Mouse (Mus musculus): ENCODE results near the gene Mutyh. TPM values are rescaled to one million over a fixed set of nuclear protein-coding genes. Genes with fewer than 3 reads are reported as not detected.
A peak's percentile ranks its signal among the peaks of the same experiment; 100 is the strongest.

The Mutyh gene
- polyA plus RNA-seq, 1 experiment from 2014 or later: 9.0 TPM

DNA sequence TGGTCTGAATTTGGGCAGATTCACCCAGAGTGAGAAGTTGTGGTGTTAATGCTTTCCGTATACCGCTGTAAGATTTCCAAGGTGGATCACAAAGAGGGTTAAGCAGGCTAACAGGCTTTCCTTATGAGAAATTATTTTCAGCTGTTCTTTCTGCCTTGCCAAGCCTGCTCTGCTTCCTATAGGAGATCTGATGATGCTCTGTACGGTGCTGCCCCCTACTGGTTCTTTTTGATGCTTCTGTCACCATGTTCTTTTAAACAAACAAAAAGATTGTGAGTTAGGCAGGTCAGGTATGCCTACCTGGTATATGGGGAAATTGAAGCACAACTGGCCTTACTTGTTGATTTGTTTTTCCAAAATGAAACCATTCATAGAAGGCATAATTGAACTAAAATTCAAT, 18.6 kb upstream of the Mutyh start:
- WGBS: 15% methylated on average over 3 of the region's 3 CpGs
- Histone ChIP-seq H3K9me3 (no peaks in the 10 kb centered on the region), H3K4me3 (no peak overlapping the region), H3K4me1 (replicated peaks) (no peaks in the 10 kb centered on the region), H3K4me2 (no peak overlapping the region), H3K27me3 (no peaks in the 10 kb centered on the region), H3K27ac (no peak overlapping the region), H3K9ac (no peak overlapping the region), H3K36me3 (no peaks in the 10 kb centered on the region)
- ATAC-seq (ENCODE audit: low FRiP score): 0 out of 2 replicates have a peak, but pooled peaks have one; percentile 54

DNA sequence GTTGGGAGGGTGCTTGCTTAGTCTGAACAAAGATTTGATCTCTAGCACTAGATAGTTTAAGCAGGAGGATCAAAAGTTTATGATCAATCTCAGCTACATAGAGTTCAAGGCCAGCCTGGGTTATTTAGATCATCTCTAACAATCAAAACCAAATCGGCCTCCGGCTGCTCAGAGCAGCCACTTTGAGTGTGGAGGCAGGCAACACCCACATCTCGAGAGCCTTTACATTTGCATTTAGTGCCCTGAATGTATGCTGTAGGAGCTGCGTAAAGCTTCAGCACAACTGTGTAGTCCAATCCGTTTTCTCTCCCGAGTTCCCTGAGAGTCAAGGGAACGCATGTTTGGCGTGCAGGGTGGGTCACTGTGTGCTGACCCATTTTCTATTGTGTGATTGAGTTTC, 15.1 kb upstream of the Mutyh start:
- H3K9ac ChIP-seq: no peak overlapping the region
- no peak overlapping the region for H3K27ac ChIP-seq
- no peaks in the 10 kb centered on the region for H3K9me3 ChIP-seq
- no peak overlapping the region for H3K4me3 ChIP-seq
- 88% methylated on average over 8 of the region's 8 CpGs for WGBS
- no peak overlapping the region for H3K4me2 ChIP-seq
- no peak for ATAC-seq (ENCODE audit: low FRiP score)
- H3K36me3 ChIP-seq: no peaks in the 10 kb centered on the region
- H3K27me3 ChIP-seq: no peaks in the 10 kb centered on the region
- H3K4me1 ChIP-seq (replicated peaks): no peaks in the 10 kb centered on the region

DNA sequence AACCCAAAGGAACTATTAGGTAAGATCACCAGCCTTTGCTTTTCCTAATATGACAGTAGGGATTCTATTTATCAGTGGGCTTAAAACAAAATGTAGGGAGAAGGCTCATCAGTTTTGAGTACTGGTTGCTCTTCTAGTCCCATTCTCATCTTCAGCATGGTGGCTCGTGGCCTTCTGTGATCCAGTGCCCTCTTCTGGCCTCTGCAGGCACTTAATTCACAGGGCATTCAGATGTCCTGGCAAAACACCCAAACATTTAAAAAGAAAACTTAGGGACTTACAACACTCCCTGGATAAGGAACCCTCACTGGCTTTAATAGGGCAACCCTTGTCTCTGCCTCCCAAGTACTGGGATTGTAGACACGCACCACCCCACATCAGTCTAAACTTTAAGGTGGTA, 13.2 kb upstream of the Mutyh start:
- H3K4me3 ChIP-seq: no peak overlapping the region
- no peaks in the 10 kb centered on the region for H3K4me1 ChIP-seq (replicated peaks)
- H3K27me3 ChIP-seq: no peaks in the 10 kb centered on the region
- H3K9ac ChIP-seq: no peak overlapping the region
- ATAC-seq (ENCODE audit: low FRiP score): no peak
- H3K36me3 ChIP-seq: no peaks in the 10 kb centered on the region
- no peak overlapping the region for H3K4me2 ChIP-seq
- 77% methylated on average over 2 of the region's 2 CpGs for WGBS
- no peak overlapping the region for H3K27ac ChIP-seq
- no peaks in the 10 kb centered on the region for H3K9me3 ChIP-seq

DNA sequence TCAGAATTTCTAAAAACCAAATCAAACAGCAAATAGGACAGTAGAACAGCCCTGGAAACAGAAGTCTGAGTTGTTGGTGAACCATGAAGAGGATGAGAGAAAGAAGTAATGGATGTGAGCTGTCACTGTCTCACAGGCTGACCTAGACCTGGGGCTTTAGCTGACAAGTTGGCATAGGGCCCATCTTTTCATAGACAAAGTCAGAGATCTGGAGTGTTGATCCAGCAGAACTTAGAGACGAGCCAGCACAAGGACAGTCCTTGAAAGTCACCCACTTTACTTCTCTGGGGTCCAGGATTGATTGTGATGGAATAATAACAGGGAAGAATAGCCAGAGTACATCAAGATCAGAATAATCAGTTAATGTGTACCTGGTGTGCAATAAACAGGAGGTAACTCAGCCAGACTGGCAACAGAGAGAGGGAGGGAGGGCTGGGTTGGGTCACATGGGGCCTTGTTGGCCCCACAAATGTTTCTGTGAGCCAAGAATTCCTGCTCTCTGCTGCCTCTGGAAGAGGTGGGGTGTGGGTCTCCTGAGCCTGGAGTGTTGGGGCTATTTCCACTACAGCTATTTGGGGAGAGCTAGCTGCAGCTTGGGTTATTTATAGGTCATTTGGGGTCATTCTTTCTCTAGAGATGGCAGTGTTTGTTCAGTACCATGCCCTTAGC, 10.9 kb upstream of the Mutyh start:
- WGBS: 83% methylated on average over 1 of the region's 1 CpGs
- Histone ChIP-seq H3K27me3 (no peaks in the 10 kb centered on the region), H3K4me1 (replicated peaks) (no peaks in the 10 kb centered on the region), H3K27ac (no peak overlapping the region), H3K9me3 (no peaks in the 10 kb centered on the region), H3K9ac (no peak overlapping the region), H3K4me2 (no peak overlapping the region), H3K4me3 (no peak overlapping the region), H3K36me3 (peaks cover 6% of the 10 kb centered on the region)
- ATAC-seq (ENCODE audit: low FRiP score): no peak

DNA sequence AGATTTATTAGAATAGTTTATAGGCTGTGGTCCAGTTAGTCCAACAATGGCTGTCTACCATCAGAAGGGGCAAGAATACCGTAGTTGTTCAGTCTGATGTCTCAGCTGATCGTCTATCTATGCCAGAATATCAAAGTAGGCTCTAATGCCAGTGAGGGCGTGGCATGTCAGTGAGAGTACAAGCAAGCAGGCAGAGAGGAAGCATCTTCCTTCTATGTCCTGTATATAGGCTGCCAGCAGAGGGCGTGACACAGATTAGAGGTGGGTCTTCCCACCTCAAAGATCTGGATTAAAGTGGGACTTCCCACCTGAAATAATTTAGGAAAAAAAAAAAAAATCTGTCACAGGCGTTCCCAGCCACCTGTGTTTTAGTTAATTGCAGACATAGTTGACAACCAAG, 7.6 kb upstream of the Mutyh start:
- Histone ChIP-seq H3K27me3 (no peaks in the 10 kb centered on the region), H3K4me1 (replicated peaks) (no peaks in the 10 kb centered on the region), H3K9ac (no peak overlapping the region), H3K9me3 (no peaks in the 10 kb centered on the region), H3K27ac (no peak overlapping the region), H3K4me2 (no peak overlapping the region), H3K4me3 (no peak overlapping the region), H3K36me3 (peaks cover 40% of the 10 kb centered on the region)
- 40% methylated on average over 5 of the region's 5 CpGs for WGBS
- ATAC-seq (ENCODE audit: low FRiP score): no peak

DNA sequence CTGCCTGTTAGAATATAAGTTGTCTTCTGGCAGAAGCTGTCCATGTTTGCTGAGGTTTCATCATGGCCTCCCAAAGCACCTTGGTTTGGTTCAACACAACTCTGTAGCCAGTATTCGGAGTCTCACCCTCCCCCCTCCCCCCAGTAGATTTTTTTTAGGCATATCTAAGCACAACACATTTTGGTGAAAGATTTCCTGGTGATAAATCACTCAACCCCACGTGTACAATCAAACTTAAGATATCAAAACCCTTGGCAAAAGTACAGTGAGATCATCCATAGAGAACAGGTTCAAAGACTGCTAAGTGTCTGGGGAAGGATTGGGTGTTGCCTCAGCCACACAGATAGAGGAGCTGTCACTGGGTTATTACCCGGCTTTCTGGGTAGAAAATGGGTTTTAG, 3.5 kb downstream of the Mutyh start:
- Histone ChIP-seq H3K4me1 (replicated peaks) (peaks cover 15% of the 10 kb centered on the region), H3K9me3 (no peaks in the 10 kb centered on the region), H3K27me3 (no peaks in the 10 kb centered on the region), H3K4me2 (no peak overlapping the region), H3K36me3 (peaks cover 8% of the 10 kb centered on the region), H3K4me3 (no peak overlapping the region), H3K27ac (no peak overlapping the region), H3K9ac (no peak overlapping the region)
- WGBS: 90% methylated on average over 3 of the region's 3 CpGs
- ATAC-seq (ENCODE audit: low FRiP score): no peak

DNA sequence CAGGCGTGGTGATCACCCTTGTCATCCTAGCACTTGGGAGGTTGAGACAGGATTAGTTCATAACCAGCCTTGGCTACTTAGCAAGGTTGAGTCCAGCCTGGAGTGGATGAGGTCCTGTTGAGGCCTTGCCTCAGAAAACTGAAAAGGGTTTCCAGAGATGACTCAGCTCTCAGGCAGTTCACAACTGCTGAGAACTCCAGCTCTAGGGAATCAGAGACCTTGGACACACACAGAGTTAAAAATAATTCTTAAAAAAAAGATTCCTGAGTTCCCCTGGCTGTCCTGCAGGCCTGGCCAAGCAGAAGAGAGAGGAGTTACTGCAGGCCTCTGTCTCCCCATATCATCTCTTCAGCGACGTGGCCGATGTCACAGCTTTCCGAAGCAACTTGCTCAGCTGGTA, 7.8 kb downstream of the Mutyh start:
- H3K9me3 ChIP-seq: no peaks in the 10 kb centered on the region
- H3K27ac ChIP-seq: no peak overlapping the region
- H3K4me3 ChIP-seq: no peak overlapping the region
- H3K27me3 ChIP-seq: peaks cover 15% of the 10 kb centered on the region
- ATAC-seq (ENCODE audit: low FRiP score): no peak
- peaks cover 28% of the 10 kb centered on the region for H3K36me3 ChIP-seq
- H3K4me2 ChIP-seq: no peak overlapping the region
- H3K4me1 ChIP-seq (replicated peaks): no peaks in the 10 kb centered on the region
- WGBS: 91% methylated on average over 5 of the region's 5 CpGs
- H3K9ac ChIP-seq: no peak overlapping the region

DNA sequence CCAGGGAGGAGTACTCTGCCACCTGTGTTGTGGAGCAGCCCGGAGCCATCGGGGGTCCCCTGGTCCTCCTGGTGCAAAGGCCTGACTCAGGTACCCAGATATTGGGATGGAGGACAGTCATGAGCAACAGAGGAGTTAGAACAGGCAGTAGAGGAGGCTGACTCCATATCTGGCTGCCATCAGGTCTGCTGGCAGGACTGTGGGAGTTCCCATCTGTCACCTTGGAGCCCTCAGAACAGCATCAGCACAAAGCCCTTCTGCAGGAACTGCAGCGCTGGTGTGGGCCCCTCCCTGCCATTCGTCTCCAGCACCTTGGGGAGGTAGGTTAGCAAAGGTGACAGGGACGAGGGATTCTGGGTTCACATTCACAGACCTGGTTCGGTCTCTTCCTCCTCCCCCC, 10.0 kb downstream of the Mutyh start:
- Histone ChIP-seq H3K27ac (no peak overlapping the region), H3K27me3 (peaks cover 34% of the 10 kb centered on the region), H3K36me3 (peaks cover 28% of the 10 kb centered on the region), H3K9ac (peak overlapping the region; percentile 19; the same call in 1 of the 2 replicates), H3K4me3 (no peak overlapping the region), H3K4me1 (replicated peaks) (peaks cover 12% of the 10 kb centered on the region), H3K4me2 (no peak overlapping the region), H3K9me3 (no peaks in the 10 kb centered on the region)
- no peak for ATAC-seq (ENCODE audit: low FRiP score)
- WGBS: 93% methylated on average over 6 of the region's 6 CpGs

DNA sequence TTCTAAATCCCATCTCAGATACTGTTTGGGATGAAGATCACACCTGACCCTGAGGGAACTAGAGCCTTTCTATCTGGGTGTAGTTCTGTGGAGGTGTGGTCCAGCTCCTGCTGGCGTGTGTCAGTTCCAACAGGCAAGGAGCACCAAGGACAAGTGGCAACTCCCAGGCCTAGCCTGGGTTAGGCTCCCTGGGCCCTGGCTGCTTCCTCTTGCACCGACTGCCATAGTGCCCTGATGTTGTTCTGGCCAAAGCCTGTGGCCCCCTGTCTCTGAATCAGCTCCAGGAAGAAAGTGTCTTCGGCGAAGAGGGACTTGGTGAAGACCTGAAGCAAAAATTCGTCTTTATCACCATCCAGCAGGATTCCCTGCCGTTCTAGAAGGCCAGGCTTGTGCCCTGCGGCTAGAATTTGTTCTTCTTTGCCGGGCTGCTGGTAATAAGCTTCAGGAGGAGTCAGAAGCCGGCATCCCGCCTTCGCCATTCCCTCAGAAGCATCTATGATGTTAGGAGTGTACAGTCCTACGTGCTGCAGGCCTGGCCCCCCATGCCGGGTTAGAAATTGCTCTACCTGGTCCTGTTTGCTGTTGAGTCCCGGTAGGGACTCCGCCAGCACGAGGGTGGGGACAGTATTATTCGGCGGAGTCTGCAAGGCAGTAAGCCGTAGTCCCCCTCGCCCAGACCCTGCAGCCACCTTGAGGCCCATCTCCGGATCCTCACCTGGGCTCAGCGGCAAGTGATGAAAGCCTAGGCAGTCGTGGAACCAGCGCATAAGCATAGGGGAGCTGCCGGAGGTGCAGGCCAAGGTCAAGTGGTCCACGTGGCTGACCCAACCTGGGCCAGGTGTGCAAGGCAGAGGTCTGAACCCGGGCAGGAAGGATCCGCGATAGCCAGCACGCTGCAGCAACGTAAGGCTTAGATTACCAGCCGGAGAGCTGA, 12.7 kb downstream of the Mutyh start:
- Histone ChIP-seq H3K4me2 (peak overlapping the region; percentile 85), H3K4me3 (peak overlapping the region; percentile 46), H3K36me3 (peaks cover 26% of the 10 kb centered on the region), H3K9ac (peak overlapping the region; percentile 71), H3K27ac (no peak overlapping the region), H3K27me3 (peaks cover 34% of the 10 kb centered on the region), H3K9me3 (no peaks in the 10 kb centered on the region), H3K4me1 (replicated peaks) (peaks cover 22% of the 10 kb centered on the region)
- ATAC-seq (ENCODE audit: low FRiP score): no peak
- WGBS: 21% methylated on average over 32 of the region's 32 CpGs

DNA sequence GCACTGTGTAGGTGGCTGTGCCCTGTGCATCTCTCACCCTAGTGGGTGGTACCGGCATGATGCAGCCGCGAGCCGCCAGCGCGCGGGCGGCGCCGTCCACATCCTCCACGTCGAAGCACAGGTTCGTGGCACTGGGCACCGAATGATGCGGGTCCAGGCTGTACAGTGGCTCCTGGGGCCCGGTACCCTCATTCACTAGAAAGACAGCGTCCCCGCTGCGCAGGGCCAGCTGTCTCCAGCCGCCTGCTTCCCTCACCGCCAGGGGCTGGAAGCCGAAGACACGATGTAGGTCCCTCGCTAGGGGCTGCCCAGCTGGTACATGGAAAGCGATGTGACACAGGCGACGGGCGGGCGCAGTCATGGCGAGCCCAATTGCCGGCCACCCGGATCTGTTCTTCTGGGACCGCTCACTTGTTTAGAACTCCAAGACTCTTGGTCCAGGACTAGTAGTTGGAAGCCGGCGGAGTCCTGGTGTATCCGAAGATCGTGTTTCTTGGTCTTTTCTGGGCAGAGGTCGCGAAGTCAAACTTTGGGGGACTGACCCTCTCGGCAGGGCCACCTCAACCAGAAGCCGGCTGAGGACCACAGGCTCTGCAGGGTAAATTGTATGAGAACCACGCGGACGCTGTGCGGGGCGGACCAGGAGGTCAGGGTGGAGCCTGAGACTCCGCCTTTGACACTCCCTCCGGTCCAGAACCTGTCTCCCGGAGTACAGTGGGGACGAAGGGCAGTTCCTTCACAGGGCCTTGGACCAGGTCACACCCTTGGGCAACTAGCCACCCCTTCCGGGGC, 13.6 kb downstream of the Mutyh start:
- Histone ChIP-seq H3K4me3 (peak overlapping the region; percentile 46), H3K9ac (peak overlapping the region; percentile 71), H3K36me3 (peaks cover 20% of the 10 kb centered on the region; the same call in 1 of the 2 replicates), H3K4me2 (peak overlapping the region; percentile 85), H3K27ac (no peak overlapping the region), H3K9me3 (no peaks in the 10 kb centered on the region), H3K27me3 (peaks cover 34% of the 10 kb centered on the region), H3K4me1 (replicated peaks) (peaks cover 27% of the 10 kb centered on the region)
- peak; percentile 75 for ATAC-seq (ENCODE audit: low FRiP score)
- 0% methylated on average over 51 of the region's 51 CpGs for WGBS

DNA sequence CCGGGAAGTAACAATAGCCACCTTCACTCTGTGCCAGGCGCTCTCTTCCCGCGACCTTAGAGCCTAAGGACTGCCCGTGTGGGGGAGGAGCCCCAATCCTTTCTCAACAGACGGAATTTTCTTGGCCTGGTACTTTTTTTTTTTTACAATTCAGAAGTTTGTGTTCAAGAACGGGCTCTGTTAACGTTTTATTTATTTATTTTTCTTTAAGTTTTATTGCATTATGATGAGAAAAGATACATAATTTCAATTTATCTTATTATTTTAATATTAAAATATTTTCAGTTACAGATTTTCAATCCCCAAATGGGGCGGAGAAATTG, 14.1 kb downstream of the Mutyh start, which contains the start of gene Hpdl:
Gene Hpdl (minus strand): TSS at position 14 of the 323 bp plus-strand sequence.
- Histone ChIP-seq H3K36me3 (peaks cover 14% of the 10 kb centered on the region; the same call in 1 of the 2 replicates), H3K27me3 (peaks cover 34% of the 10 kb centered on the region), H3K4me1 (replicated peaks) (peaks cover 27% of the 10 kb centered on the region), H3K4me2 (peak within 1 kb of the TSS; percentile 85), H3K4me3 (peak within 1 kb of the TSS; percentile 46), H3K9ac (peak within 1 kb of the TSS; percentile 71), H3K9me3 (no peaks in the 10 kb centered on the region), H3K27ac (no peak within 1 kb of the TSS)
- no peak for ATAC-seq (ENCODE audit: low FRiP score)
- 12% methylated on average over 9 of the region's 9 CpGs for WGBS

DNA sequence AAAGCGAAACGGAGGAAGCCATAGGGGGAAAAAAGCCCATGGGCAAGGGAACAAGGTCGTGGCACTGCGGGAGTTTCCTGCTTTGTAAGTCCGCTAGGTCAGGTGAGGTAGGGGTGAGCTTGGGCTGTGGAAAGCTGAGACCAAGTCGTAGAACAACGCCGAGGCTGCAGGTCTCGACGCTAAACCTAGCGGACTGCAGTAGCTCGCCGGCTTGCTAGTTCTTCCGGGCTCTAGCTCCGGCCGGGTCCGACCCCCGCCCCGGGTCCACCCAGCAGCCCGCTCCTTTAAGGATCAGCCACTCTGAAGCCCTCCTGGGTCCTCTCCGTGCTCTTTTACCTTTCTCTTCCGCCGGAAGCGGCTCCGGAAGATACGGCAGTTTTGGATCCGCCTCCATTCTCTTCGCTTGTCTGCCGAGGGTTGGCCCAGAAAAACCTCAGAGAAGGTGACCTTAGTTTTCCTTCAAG, 17.1 kb downstream of the Mutyh start:
- H3K27me3 ChIP-seq: peaks cover 26% of the 10 kb centered on the region
- H3K4me2 ChIP-seq: peak overlapping the region; percentile 73
- peak overlapping the region; percentile 56 for H3K4me3 ChIP-seq
- no peaks in the 10 kb centered on the region for H3K9me3 ChIP-seq
- H3K4me1 ChIP-seq (replicated peaks): peaks cover 28% of the 10 kb centered on the region
- peak; percentile 44 for ATAC-seq (ENCODE audit: low FRiP score)
- H3K36me3 ChIP-seq: no peaks in the 10 kb centered on the region
- peak overlapping the region; percentile 85 for H3K9ac ChIP-seq
- WGBS: 1% methylated on average over 29 of the region's 29 CpGs
- H3K27ac ChIP-seq: peak overlapping the region; percentile 88

Measured in hindbrain, embryonic 13.5 days (tissue).